Mouse (Mus musculus): ENCODE measurements around the gene Gm14391. TPM values are rescaled to one million over a fixed set of nuclear protein-coding genes. Genes with fewer than 3 reads are reported as not detected.
"Not testable (repeated sequence)": the region's sequence is repeated elsewhere in the genome, so short reads cannot be mapped to it uniquely, and the experiment has no call there.

The Gm14391 gene
- polyA plus RNA-seq (2012; rRNA removed), result 1.8 and 2.3 TPM in 2 replicates

- H3K36me3 ChIP-seq (ENCODE audit: control insufficient read depth, insufficient read depth, low read length); DNase-seq (ENCODE audit: low read depth in 1 of 2, low spot score in 2 of 2); H3K27me3 ChIP-seq (ENCODE audit: control insufficient read depth, insufficient read depth, low read length); H3K4me1 ChIP-seq (ENCODE audit: control insufficient read depth, insufficient read depth, insufficient read length); H3K27ac ChIP-seq (ENCODE audit: insufficient read depth, low read length); H3K4me3 ChIP-seq (ENCODE audit: extremely low read depth, insufficient read depth, insufficient read length): not testable (repeated sequence)
- WGBS, result no CpG with 5 or more reads among the region's 7 CpGs
Observed at GRCm38 (mm10) chr2:175206732-175207131, at the start of gene Gm14391. Gene Gm14391 (minus strand): TSS chr2:175206917.

DNA sequence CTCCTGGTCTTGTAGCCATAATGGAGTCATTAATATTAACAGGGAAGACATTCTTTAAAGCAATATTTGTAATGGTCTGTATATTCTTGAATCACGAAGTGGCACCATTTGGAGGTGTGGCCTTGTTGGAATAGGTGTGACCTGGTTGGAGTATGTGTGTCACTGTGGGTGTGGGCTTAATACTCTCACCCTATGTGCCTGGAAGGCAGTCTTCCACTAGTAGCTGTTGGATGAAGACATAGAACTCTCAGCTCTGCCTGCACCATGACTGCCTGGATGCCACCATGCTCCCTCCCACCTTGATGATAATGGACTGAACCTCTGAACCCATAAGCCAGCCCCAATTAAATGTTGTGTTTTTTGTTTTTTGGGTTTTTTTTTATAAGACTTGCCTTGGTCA lies 27.7 kb downstream of the Gm14391 start:
- WGBS, result 44% methylated on average over 1 of the region's 1 CpGs
- not testable (repeated sequence) for H3K4me1 ChIP-seq (ENCODE audit: control insufficient read depth, insufficient read depth, insufficient read length)

DNA sequence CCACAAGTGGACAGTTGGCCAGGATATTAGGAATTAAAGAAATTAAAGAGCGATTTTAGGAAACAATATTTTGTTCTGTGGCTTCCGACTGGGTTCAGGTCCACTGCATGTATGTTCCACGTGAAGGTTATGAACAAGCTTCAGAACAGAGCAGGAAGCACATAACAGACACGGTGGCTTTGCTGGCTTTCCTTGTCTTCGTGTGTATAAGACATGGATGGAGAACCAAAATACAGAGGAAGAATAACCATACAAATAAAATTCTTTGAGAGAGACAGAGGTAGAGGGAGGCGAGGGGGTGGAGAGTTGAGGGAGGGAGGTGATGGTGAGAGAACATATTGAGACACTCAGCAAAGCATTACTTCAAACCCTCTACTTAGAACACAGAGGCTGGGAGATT lies 30.4 kb downstream of the Gm14391 start:
- no peak overlapping the region for H3K27ac ChIP-seq (ENCODE audit: insufficient read depth, low read length)
- H3K4me1 ChIP-seq (ENCODE audit: control insufficient read depth, insufficient read depth, insufficient read length), result no peaks in the 10 kb centered on the region
- no peak for DNase-seq (ENCODE audit: low read depth in 1 of 2, low spot score in 2 of 2)
- H3K36me3 ChIP-seq (ENCODE audit: control insufficient read depth, insufficient read depth, low read length), result no peaks in the 10 kb centered on the region
- no peaks in the 10 kb centered on the region for H3K27me3 ChIP-seq (ENCODE audit: control insufficient read depth, insufficient read depth, low read length)
- H3K4me3 ChIP-seq (ENCODE audit: extremely low read depth, insufficient read depth, insufficient read length), result no peak overlapping the region
- no peak for TF ChIP-seq CTCF (IDR thresholded peaks at IDR 0.05; ENCODE audit: extremely low read depth, insufficient read depth, insufficient read length, insufficient replicate concordance)
- no peak for TF ChIP-seq POLR2A (IDR thresholded peaks at IDR 0.05; ENCODE audit: low read depth, low read length)
- 81% methylated on average over 6 of the region's 6 CpGs for WGBS

More for the DNA sequence above, 27.7 kb downstream of the Gm14391 start:
- not testable (repeated sequence) for H3K4me3 ChIP-seq (ENCODE audit: extremely low read depth, insufficient read depth, insufficient read length); H3K36me3 ChIP-seq (ENCODE audit: control insufficient read depth, insufficient read depth, low read length); H3K27ac ChIP-seq (ENCODE audit: insufficient read depth, low read length); H3K27me3 ChIP-seq (ENCODE audit: control insufficient read depth, insufficient read depth, low read length); DNase-seq (ENCODE audit: low read depth in 1 of 2, low spot score in 2 of 2)

GRCm38 (mm10) chr2:175175401-175176180 lies 31.1 kb downstream of the Gm14391 start, which contains the start of gene Gm14443:
Gene Gm14443 (minus strand): TSS chr2:175175871.
- not testable (repeated sequence) for H3K27me3 ChIP-seq (ENCODE audit: control insufficient read depth, insufficient read depth, low read length)

GRCm38 (mm10) chr2:175174058-175174457 lies 32.7 kb downstream of the Gm14391 start:
- H3K27ac ChIP-seq (ENCODE audit: insufficient read depth, low read length); DNase-seq (ENCODE audit: low read depth in 1 of 2, low spot score in 2 of 2); H3K36me3 ChIP-seq (ENCODE audit: control insufficient read depth, insufficient read depth, low read length); H3K4me3 ChIP-seq (ENCODE audit: extremely low read depth, insufficient read depth, insufficient read length); H3K27me3 ChIP-seq (ENCODE audit: control insufficient read depth, insufficient read depth, low read length); H3K4me1 ChIP-seq (ENCODE audit: control insufficient read depth, insufficient read depth, insufficient read length): not testable (repeated sequence)
- WGBS, result 88% methylated on average over 2 of the region's 2 CpGs

More at GRCm38 (mm10) chr2:175175401-175176180, 31.1 kb downstream of the Gm14391 start, which contains the start of gene Gm14443:
- H3K4me1 ChIP-seq (ENCODE audit: control insufficient read depth, insufficient read depth, insufficient read length); H3K4me3 ChIP-seq (ENCODE audit: extremely low read depth, insufficient read depth, insufficient read length); DNase-seq (ENCODE audit: low read depth in 1 of 2, low spot score in 2 of 2); H3K36me3 ChIP-seq (ENCODE audit: control insufficient read depth, insufficient read depth, low read length); H3K27ac ChIP-seq (ENCODE audit: insufficient read depth, low read length): not testable (repeated sequence)
- WGBS, result 81% methylated on average over 12 of the region's 12 CpGs

DNA sequence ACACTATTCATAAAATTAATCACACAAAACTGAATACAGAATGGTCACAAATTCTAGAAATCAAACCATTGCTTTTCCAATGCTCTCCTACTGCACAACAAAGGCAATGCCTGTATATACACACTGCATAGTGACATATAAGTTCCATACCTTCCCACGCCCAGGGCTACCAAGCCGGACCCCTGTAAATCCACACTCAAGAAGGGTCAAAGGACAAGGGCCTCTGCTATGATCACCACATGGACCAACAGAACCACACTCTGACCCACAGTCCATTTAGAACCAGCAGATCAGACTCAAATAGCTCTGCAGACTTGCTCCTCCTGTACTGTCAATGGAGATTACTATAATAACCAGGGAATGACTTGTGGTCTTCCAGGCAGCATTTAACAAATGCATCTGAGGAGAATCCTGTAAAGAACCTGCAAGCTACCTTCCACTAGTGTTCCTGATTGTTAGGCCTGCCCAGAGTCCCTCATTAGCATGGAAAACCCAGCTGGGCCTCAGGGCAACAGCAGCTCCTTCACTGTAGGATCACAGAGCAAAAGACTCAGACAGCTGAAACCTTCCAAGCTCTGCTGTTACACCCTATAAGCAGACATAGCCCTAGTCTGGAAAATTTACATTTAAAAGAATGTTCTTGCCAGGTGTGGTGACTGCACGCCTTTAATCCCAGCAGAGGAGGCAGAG lies 33.7 kb downstream of the Gm14391 start:
- not testable (repeated sequence) for H3K27ac ChIP-seq (ENCODE audit: insufficient read depth, low read length)

GRCm38 (mm10) chr2:175172123-175172522 lies 34.6 kb downstream of the Gm14391 start:
- no peak overlapping the region for H3K27ac ChIP-seq (ENCODE audit: insufficient read depth, low read length)
- H3K36me3 ChIP-seq (ENCODE audit: control insufficient read depth, insufficient read depth, low read length), result no peaks in the 10 kb centered on the region
- H3K4me3 ChIP-seq (ENCODE audit: extremely low read depth, insufficient read depth, insufficient read length), result no peak overlapping the region
- DNase-seq (ENCODE audit: low read depth in 1 of 2, low spot score in 2 of 2), result no peak
- 81% methylated on average over 3 of the region's 3 CpGs for WGBS
- TF ChIP-seq CTCF (IDR thresholded peaks at IDR 0.05; ENCODE audit: extremely low read depth, insufficient read depth, insufficient read length, insufficient replicate concordance), result no peak
- TF ChIP-seq POLR2A (IDR thresholded peaks at IDR 0.05; ENCODE audit: low read depth, low read length), result no peak
- no peaks in the 10 kb centered on the region for H3K27me3 ChIP-seq (ENCODE audit: control insufficient read depth, insufficient read depth, low read length)
- no peaks in the 10 kb centered on the region for H3K4me1 ChIP-seq (ENCODE audit: control insufficient read depth, insufficient read depth, insufficient read length)

More for the DNA sequence above, 33.7 kb downstream of the Gm14391 start:
- not testable (repeated sequence) for DNase-seq (ENCODE audit: low read depth in 1 of 2, low spot score in 2 of 2); H3K27me3 ChIP-seq (ENCODE audit: control insufficient read depth, insufficient read depth, low read length); H3K4me1 ChIP-seq (ENCODE audit: control insufficient read depth, insufficient read depth, insufficient read length); H3K4me3 ChIP-seq (ENCODE audit: extremely low read depth, insufficient read depth, insufficient read length); H3K36me3 ChIP-seq (ENCODE audit: control insufficient read depth, insufficient read depth, low read length)
- 84% methylated on average over 3 of the region's 3 CpGs for WGBS

- H3K27me3 ChIP-seq (ENCODE audit: control insufficient read depth, insufficient read depth, low read length); H3K27ac ChIP-seq (ENCODE audit: insufficient read depth, low read length); H3K4me3 ChIP-seq (ENCODE audit: extremely low read depth, insufficient read depth, insufficient read length); H3K36me3 ChIP-seq (ENCODE audit: control insufficient read depth, insufficient read depth, low read length); H3K4me1 ChIP-seq (ENCODE audit: control insufficient read depth, insufficient read depth, insufficient read length); DNase-seq (ENCODE audit: low read depth in 1 of 2, low spot score in 2 of 2): not testable (repeated sequence)
- WGBS, result 86% methylated on average over 2 of the region's 2 CpGs
Observed at GRCm38 (mm10) chr2:175166870-175167269, 39.8 kb downstream of the Gm14391 start.

GRCm38 (mm10) chr2:175165110-175165509 lies 41.6 kb downstream of the Gm14391 start:
- DNase-seq (ENCODE audit: low read depth in 1 of 2, low spot score in 2 of 2); H3K4me3 ChIP-seq (ENCODE audit: extremely low read depth, insufficient read depth, insufficient read length); H3K36me3 ChIP-seq (ENCODE audit: control insufficient read depth, insufficient read depth, low read length); H3K4me1 ChIP-seq (ENCODE audit: control insufficient read depth, insufficient read depth, insufficient read length); H3K27ac ChIP-seq (ENCODE audit: insufficient read depth, low read length); H3K27me3 ChIP-seq (ENCODE audit: control insufficient read depth, insufficient read depth, low read length): not testable (repeated sequence)
- 95% methylated on average over 12 of the region's 12 CpGs for WGBS

DNA sequence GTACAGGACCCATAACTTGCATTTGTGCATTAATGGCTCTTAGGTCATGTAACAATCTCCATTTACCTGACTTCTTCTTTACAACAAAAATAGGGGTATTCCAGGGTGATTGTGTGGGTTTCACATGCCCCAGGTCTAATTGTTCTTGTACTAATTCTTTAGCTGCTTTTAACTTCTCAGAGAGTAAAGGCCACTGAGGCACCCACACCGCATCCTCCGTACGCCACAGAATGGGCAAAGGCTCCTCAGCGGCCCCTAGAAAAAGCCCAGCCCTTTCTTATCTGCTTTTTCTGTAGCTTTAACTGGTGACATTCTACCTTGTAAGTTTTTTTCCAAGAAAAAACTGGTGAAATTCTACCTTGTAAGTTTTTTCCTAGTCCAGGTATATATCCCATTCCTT lies 45.3 kb downstream of the Gm14391 start:
- WGBS, result 96% methylated on average over 4 of the region's 4 CpGs
- not testable (repeated sequence) for DNase-seq (ENCODE audit: low read depth in 1 of 2, low spot score in 2 of 2); H3K27ac ChIP-seq (ENCODE audit: insufficient read depth, low read length); H3K36me3 ChIP-seq (ENCODE audit: control insufficient read depth, insufficient read depth, low read length); H3K4me1 ChIP-seq (ENCODE audit: control insufficient read depth, insufficient read depth, insufficient read length); H3K27me3 ChIP-seq (ENCODE audit: control insufficient read depth, insufficient read depth, low read length); H3K4me3 ChIP-seq (ENCODE audit: extremely low read depth, insufficient read depth, insufficient read length)
